Mouse (Mus musculus) lung, embryonic 15.5 days (tissue): ENCODE results near the gene Myo1d. TPM values are rescaled to one million over a fixed set of nuclear protein-coding genes. Genes with fewer than 3 reads are reported as not detected.

Experiments
- ATAC-seq: fragments of 200-750 bp; cut with Nextera tagmentation; 2 replicates; pipeline ENCODE4 v1.8.0; 2017; ENCODE audit warnings: moderate number of reproducible peaks, borderline replicate concordance; ENCODE audit not compliant: low FRiP score, low TSS enrichment; ENCODE audit errors: extremely low read depth
- H3K27ac ChIP-seq: fragments of 300-500 bp; sonication (generic); 2 replicates; pipeline ENCODE4 v1.5.1; 2015; ENCODE audit warnings: moderate library complexity, mild to moderate bottlenecking, inconsistent platforms
- H3K27me3 ChIP-seq: fragments of 300-500 bp; sonication (generic); 2 replicates; pipeline ENCODE4 v1.6.1; 2015; ENCODE audit warnings: inconsistent platforms
- H3K36me3 ChIP-seq: fragments of 300-500 bp; sonication (generic); 2 replicates; pipeline ENCODE4 v1.6.1; 2015; ENCODE audit warnings: inconsistent platforms
- H3K4me1 ChIP-seq: fragments of 300-500 bp; sonication (generic); 2 replicates; pipeline ENCODE4 v1.6.1; 2015; ENCODE audit warnings: inconsistent platforms
- H3K4me2 ChIP-seq: fragments of 300-500 bp; sonication (generic); 2 replicates; pipeline ENCODE4 v1.6.1; 2015; ENCODE audit warnings: inconsistent platforms, mild to moderate bottlenecking, moderate library complexity
- H3K4me3 ChIP-seq: fragments of 300-500 bp; sonication (generic); 2 replicates; pipeline ENCODE4 v1.5.1; 2015; ENCODE audit warnings: mild to moderate bottlenecking, inconsistent platforms
- H3K9ac ChIP-seq: fragments of 300-500 bp; sonication (generic); 2 replicates; pipeline ENCODE4 v1.6.1; 2015; ENCODE audit warnings: inconsistent platforms
- H3K9me3 ChIP-seq: fragments of 300-500 bp; sonication (generic); 2 replicates; pipeline ENCODE4 v1.6.1; 2016; ENCODE audit warnings: inconsistent platforms
- WGBS: fragments of 180-500 bp; shearing (Covaris S2); methylation state at CpG from one replicate; pipeline ENCODE4 v1.1.7; 2015; 5-methylcytosine and 5-hydroxymethylcytosine counted together
- polyA plus RNA-seq: library from polyadenylated mRNA; unstranded; fragments of >200 nt; fragmentation: Nextera tagmentation; extraction: Ambion mirVana; gene quantifications from 2 replicates; pipeline ENCODE4 v1.2.1, GENCODE M21; 2015

Gene Myo1d
- polyA plus RNA-seq, 1 experiment from 2014 or later = 18.8 TPM

DNA sequence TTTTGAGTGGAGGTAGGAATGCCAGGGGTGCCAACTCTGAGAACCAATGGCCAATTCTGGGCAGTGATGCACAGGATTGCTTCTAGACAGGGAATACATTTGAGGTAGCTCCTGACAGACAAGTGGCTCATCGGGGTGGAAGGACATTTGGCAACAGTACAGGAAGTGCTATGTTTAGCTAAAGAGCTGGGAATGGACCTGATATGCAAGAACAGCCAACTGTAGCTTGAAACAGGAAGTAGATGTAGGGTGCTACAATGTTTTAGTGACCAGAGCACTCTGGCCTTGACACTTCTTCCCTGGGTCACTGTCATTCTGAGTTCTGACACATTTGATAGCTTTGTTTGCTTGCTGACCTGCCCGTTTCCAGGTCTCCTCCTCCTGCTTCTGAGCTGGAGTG lies 257.0 kb downstream of the Myo1d start:
- Histone ChIP-seq H3K4me3 (no peak overlapping the region), H3K27ac (peak overlapping the region; percentile 65), H3K4me1 (peaks cover 7% of the 10 kb centered on the region), H3K9ac (no peak overlapping the region), H3K4me2 (peak overlapping the region; percentile 24; the same call in 1 of the 2 replicates), H3K36me3 (no peaks in the 10 kb centered on the region), H3K9me3 (no peaks in the 10 kb centered on the region), H3K27me3 (no peaks in the 10 kb centered on the region)
- WGBS = 19% methylated on average over 2 of the region's 2 CpGs
- no peak for ATAC-seq

- H3K9me3 ChIP-seq = no peaks in the 10 kb centered on the region
- no peaks in the 10 kb centered on the region for H3K27me3 ChIP-seq
- no peaks in the 10 kb centered on the region for H3K36me3 ChIP-seq
- H3K9ac ChIP-seq = no peak overlapping the region
- WGBS = 58% methylated on average over 2 of the region's 2 CpGs
- no peak for ATAC-seq
- H3K27ac ChIP-seq = no peak overlapping the region
- H3K4me3 ChIP-seq = no peak overlapping the region
- H3K4me1 ChIP-seq = peaks cover 7% of the 10 kb centered on the region
- no peak overlapping the region for H3K4me2 ChIP-seq
Observed at GRCm38 (mm10) chr11:80521148-80521547, 258.7 kb downstream of the Myo1d start.

DNA sequence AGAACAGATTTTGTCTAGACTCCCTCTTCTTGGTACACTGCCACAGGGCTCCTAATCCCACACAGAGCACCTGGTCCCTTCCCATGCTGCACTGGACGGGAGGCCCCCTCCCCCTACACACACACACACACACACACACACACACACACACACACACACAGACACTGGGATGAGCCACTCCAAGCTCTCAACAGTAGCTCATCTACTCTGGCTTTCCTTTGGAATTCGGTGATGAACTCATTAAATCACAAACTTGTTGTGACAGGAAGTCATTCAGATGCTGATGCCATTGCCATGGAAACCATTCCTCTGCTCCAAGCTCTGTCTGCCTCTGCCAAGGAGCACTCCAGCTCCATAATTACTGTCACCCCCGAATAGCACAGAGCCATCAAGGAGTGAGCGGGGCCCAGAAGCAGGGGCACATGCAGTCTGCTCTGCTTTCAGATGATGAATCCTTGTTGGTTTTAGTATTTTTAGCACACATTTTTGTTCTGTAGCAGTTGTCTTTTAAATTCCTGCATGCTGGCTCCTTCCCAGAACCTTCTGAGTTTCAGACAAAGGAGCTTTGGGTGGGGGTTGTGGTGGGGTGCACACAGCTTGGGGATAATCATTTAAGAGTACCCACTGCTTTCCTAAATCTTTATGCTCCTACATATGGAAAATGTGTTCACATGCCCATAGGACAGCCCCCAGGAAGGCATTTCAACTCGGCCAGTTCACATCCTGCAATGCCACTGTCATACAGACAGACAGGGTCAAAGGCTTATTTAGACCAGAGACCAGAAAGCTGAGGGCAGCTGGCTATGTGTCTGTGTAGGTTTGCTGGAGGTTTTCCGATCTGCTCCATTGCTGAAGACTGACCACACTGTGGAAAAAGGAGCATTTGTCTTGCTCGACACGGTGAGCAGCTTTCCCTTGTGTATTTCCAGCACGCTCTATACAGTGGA lies 261.1 kb downstream of the Myo1d start:
- Histone ChIP-seq H3K36me3 (no peaks in the 10 kb centered on the region), H3K27ac (no peak overlapping the region), H3K27me3 (no peaks in the 10 kb centered on the region), H3K4me2 (no peak overlapping the region), H3K4me3 (no peak overlapping the region), H3K9me3 (no peaks in the 10 kb centered on the region), H3K4me1 (peaks cover 7% of the 10 kb centered on the region), H3K9ac (no peak overlapping the region)
- WGBS = 47% methylated on average over 9 of the region's 9 CpGs
- no peak for ATAC-seq

DNA sequence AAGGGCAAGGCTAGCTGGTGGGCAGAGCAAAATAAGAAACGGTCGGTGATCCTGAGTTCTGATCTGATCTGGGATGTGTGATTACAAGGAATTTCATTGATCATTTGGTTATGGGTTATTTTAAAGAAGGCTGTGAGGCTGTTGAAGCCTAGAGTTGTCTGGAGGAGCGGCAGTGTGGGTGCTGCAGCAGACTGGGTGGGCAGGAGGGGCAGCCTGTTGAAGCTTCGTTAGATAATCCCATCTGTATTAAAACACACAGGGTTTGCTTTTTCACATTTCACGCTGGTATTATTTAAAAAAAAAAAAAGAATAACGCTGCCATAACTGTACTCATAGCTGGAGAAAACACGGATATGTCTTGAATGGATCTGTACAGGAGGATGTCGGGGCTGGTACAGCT lies 263.9 kb downstream of the Myo1d start:
- WGBS = 78% methylated on average over 8 of the region's 8 CpGs
- no peaks in the 10 kb centered on the region for H3K9me3 ChIP-seq

GRCm38 (mm10) chr11:80515346-80515745 lies 264.5 kb downstream of the Myo1d start:
- no peaks in the 10 kb centered on the region for H3K27me3 ChIP-seq
- ATAC-seq = no peak
- H3K4me3 ChIP-seq = no peak overlapping the region
- H3K27ac ChIP-seq = no peak overlapping the region
- H3K4me1 ChIP-seq = no peaks in the 10 kb centered on the region
- H3K9me3 ChIP-seq = no peaks in the 10 kb centered on the region
- WGBS = 34% methylated on average over 1 of the region's 1 CpGs
- H3K9ac ChIP-seq = no peak overlapping the region
- no peak overlapping the region for H3K4me2 ChIP-seq
- H3K36me3 ChIP-seq = no peaks in the 10 kb centered on the region

More for the DNA sequence above, 263.9 kb downstream of the Myo1d start:
- Histone ChIP-seq H3K4me2 (no peak overlapping the region), H3K27ac (no peak overlapping the region), H3K36me3 (no peaks in the 10 kb centered on the region), H3K9ac (no peak overlapping the region), H3K27me3 (no peaks in the 10 kb centered on the region), H3K4me1 (no peaks in the 10 kb centered on the region), H3K4me3 (no peak overlapping the region)
- no peak for ATAC-seq

- Histone ChIP-seq H3K27me3 (no peaks in the 10 kb centered on the region), H3K4me2 (no peak overlapping the region), H3K9ac (no peak overlapping the region), H3K27ac (no peak overlapping the region), H3K4me1 (0 out of 2 replicates have a peak, but pooled peaks cover 6% of the 10 kb centered on the region), H3K4me3 (no peak overlapping the region), H3K36me3 (no peaks in the 10 kb centered on the region), H3K9me3 (no peaks in the 10 kb centered on the region)
- ATAC-seq = no peak
- 36% methylated on average over 7 of the region's 7 CpGs for WGBS
Observed at GRCm38 (mm10) chr11:80513796-80514195, 266.0 kb downstream of the Myo1d start.

DNA sequence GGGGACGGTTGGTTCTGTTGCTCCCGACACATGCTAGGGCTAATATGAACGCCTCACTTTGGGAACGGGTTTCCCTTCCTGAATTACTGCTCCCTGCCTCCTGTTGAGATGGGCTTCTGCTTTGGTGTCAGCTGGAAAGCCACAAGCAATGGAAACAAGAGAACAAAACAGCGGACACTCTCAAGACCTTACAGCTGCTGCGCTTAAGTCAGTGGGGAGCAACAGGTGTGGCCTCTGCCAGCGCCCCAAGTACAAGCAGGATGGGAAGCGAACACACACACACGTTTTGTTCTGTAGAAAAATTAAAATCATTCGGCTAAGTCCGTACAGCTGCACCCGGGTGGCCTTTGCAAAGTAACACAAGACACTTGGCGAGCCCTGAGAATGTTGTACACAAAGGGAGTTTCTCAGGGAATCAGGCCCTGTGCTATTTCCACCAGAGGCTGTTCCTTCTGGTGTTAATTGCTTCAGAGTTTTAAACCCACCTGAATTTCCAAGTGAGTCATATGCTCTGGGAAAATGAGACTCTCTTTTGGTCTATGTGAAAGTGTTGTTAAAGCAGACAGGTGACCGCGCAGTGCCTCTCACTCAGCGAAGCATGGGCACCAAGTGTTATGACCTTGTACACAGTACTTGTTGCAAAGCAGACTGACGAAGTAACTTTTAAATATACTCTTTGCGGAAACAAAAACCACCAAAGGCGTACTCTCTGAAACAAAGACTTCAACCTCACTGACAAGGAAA lies 267.3 kb downstream of the Myo1d start:
- no peak for ATAC-seq
- no peaks in the 10 kb centered on the region for H3K36me3 ChIP-seq
- H3K4me3 ChIP-seq = no peak overlapping the region
- peaks cover 11% of the 10 kb centered on the region; the same call in 1 of the 2 replicates for H3K4me1 ChIP-seq
- no peak overlapping the region for H3K9ac ChIP-seq
- no peak overlapping the region for H3K27ac ChIP-seq
- no peaks in the 10 kb centered on the region for H3K27me3 ChIP-seq
- H3K9me3 ChIP-seq = no peaks in the 10 kb centered on the region
- WGBS = 81% methylated on average over 19 of the region's 19 CpGs
- no peak overlapping the region for H3K4me2 ChIP-seq

DNA sequence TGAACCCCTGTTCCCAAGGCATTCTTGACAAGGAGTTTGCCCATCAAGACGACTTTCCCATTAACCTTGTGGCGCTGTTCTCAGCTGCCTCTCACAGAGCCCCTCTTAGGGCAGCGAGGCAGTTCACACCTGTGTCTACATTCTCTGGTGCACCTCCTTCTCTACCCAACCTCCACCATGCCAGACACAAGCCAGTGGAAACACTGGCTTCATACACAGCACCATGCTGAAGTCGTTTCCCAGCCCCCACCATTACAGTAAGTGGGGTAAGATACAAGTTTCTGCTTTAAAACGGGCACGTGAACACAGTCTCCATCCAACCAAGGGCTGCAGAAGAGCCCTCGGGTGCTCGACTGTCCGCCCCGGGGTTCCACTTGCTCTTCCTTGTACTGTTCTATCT lies 269.7 kb downstream of the Myo1d start:
- Histone ChIP-seq H3K4me2 (no peak overlapping the region), H3K9ac (no peak overlapping the region), H3K4me1 (peaks cover 11% of the 10 kb centered on the region; the same call in 1 of the 2 replicates), H3K36me3 (no peaks in the 10 kb centered on the region), H3K9me3 (no peaks in the 10 kb centered on the region), H3K27ac (no peak overlapping the region), H3K27me3 (no peaks in the 10 kb centered on the region), H3K4me3 (no peak overlapping the region)
- WGBS = 79% methylated on average over 10 of the region's 10 CpGs
- no peak for ATAC-seq

DNA sequence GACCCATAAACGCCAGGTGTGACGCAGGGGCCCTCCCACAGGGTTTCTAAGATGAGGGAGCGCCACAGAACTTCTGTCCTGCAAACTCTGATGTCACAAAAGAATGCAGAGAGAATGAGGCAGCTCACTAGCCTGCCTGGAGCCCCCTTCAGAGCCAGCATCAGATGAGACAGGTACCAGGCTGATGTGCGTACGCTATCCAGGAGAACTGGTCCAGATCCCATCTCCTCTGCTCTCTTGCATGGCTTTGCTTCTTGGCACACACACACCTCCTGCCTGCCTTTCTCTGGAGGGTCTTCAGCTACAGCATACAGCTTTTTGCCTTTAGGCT lies 270.7 kb downstream of the Myo1d start:
- Histone ChIP-seq H3K9ac (no peak overlapping the region), H3K4me1 (peaks cover 15% of the 10 kb centered on the region; the same call in 1 of the 2 replicates), H3K4me2 (peak overlapping the region; percentile 19; the same call in 1 of the 2 replicates), H3K36me3 (no peaks in the 10 kb centered on the region), H3K27me3 (no peaks in the 10 kb centered on the region), H3K27ac (no peak overlapping the region), H3K4me3 (no peak overlapping the region), H3K9me3 (no peaks in the 10 kb centered on the region)
- no peak for ATAC-seq
- 61% methylated on average over 5 of the region's 5 CpGs for WGBS

DNA sequence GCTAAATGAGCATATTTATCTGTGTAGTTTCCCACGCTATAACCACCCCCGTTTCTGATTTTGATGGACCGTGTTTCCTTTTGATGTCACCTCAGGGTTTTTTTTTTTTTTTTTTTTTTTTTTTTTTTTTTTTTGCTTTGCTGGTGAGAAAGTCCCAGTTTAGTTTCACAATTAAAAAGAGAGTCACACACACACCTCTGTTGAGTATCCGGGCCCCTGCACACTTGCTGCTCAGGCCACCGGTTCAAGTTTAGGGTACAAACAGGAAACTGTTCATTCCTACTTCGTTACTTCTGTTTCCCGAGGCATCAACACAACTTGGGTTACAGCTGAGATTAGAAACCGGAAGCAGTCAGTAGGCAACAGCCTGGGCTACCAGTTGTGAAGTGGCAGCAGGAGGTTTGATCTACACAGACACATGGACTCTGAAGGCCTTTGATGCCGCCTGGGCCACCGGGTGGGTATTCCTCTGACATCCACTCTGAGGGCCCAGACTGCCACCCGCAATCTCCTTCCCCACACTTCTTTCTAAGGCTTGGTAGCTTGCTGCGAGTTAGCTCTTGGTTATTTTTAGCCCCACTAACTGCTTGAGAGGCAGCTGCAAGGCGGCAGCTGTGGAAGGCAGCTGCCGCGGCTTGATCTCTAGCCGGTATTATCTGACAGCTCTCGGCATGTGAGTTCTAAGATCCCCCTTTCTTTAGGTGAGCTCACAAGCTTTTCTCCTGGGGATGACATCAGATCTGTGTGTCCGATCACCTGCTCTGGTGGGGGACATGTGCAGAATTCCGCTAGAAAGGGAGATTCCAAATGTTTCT lies 271.3 kb downstream of the Myo1d start:
- Histone ChIP-seq H3K9ac (no peak overlapping the region), H3K4me2 (peak overlapping the region; percentile 19)

GRCm38 (mm10) chr11:80507791-80508190 lies 272.0 kb downstream of the Myo1d start:
- Histone ChIP-seq H3K4me3 (no peak overlapping the region), H3K27me3 (no peaks in the 10 kb centered on the region), H3K9ac (no peak overlapping the region), H3K4me2 (no peak overlapping the region), H3K9me3 (no peaks in the 10 kb centered on the region), H3K27ac (no peak overlapping the region), H3K36me3 (no peaks in the 10 kb centered on the region), H3K4me1 (peaks cover 18% of the 10 kb centered on the region; the same call in 1 of the 2 replicates)
- WGBS = 80% methylated on average over 6 of the region's 6 CpGs
- no peak for ATAC-seq

More for the DNA sequence above, 271.3 kb downstream of the Myo1d start:
- H3K4me3 ChIP-seq = no peak overlapping the region
- no peaks in the 10 kb centered on the region for H3K27me3 ChIP-seq
- WGBS = 26% methylated on average over 19 of the region's 19 CpGs
- H3K9me3 ChIP-seq = no peaks in the 10 kb centered on the region
- H3K36me3 ChIP-seq = no peaks in the 10 kb centered on the region
- ATAC-seq = 0 out of 2 replicates have a peak, but pooled peaks have one; percentile 9
- H3K27ac ChIP-seq = no peak overlapping the region
- H3K4me1 ChIP-seq = peaks cover 18% of the 10 kb centered on the region; the same call in 1 of the 2 replicates
